Mouse (Mus musculus) thymus, adult 2 months (tissue): Measurements from ENCODE around the gene Gm20388. TPM values are rescaled to one million over a fixed set of nuclear protein-coding genes. Genes with fewer than 3 reads are reported as not detected.
A peak's percentile ranks its signal among the peaks of the same experiment; 100 is the strongest.

Experiments
- DNase-seq: peaks from one replicate; pipeline ENCODE4 v3.0.0; 2021
- H3K27ac ChIP-seq: fragments of 200-500 bp; 2 replicates; pipeline ENCODE4 v1.5.1; 2012; ENCODE audit warnings: low read length, control low read depth; ENCODE audit not compliant: control insufficient read depth, insufficient read depth
- H3K27me3 ChIP-seq: fragments of 200-500 bp; 2 replicates; pipeline ENCODE4 v1.6.1; 2012; ENCODE audit warnings: mild to moderate bottlenecking, low read length, moderate library complexity, mixed read lengths; ENCODE audit not compliant: control insufficient read depth, insufficient read depth
- H3K36me3 ChIP-seq: fragments of 200-500 bp; 2 replicates; pipeline ENCODE4 v1.6.1; 2012; ENCODE audit warnings: mild to moderate bottlenecking, low read length, moderate library complexity; ENCODE audit not compliant: control insufficient read depth, insufficient read depth
- H3K4me1 ChIP-seq: fragments of 200-500 bp; replicated peaks from 2 replicates; pipeline ENCODE4 v1.6.1; 2012; ENCODE audit warnings: low read length; ENCODE audit not compliant: control insufficient read depth, insufficient read depth
- H3K4me3 ChIP-seq: fragments of 200-500 bp; 2 replicates; pipeline ENCODE4 v1.5.1; 2012; ENCODE audit warnings: mild to moderate bottlenecking, low read length, control low read depth, moderate library complexity; ENCODE audit not compliant: control insufficient read depth, insufficient read depth
- CTCF ChIP-seq: fragments of 200-500 bp; IDR thresholded peaks from 2 replicates; pipeline ENCODE4 v1.5.1; 2012; ENCODE audit warnings: mild to moderate bottlenecking, control low read depth, low read length, moderate library complexity, borderline replicate concordance; ENCODE audit not compliant: control insufficient read depth, poor library complexity, insufficient read depth; ENCODE audit errors: extremely low read depth
- POLR2A ChIP-seq: fragments of 200-500 bp; IDR thresholded peaks from 2 replicates; pipeline ENCODE4 v1.6.1; 2012; ENCODE audit warnings: mild to moderate bottlenecking, low read length, control low read depth, moderate library complexity; ENCODE audit not compliant: control insufficient read depth, poor library complexity, insufficient read depth; ENCODE audit errors: extremely low read depth
- WGBS: fragments of 180-500 bp; shearing (Covaris S2); methylation state at CpG from one replicate; pipeline ENCODE4 v1.1.7; 2018; 5-methylcytosine and 5-hydroxymethylcytosine counted together
- polyA plus RNA-seq: library from polyadenylated mRNA; depleted of rRNA; stranded (reverse); fragments of >200 nt; gene quantifications from 2 replicates; pipeline ENCODE4 v1.2.3, GENCODE M21; 2012

Gm20388 gene
- polyA plus RNA-seq, 1 experiment, result 103 TPM

- no peaks in the 10 kb centered on the region for H3K4me1 ChIP-seq
- no peaks in the 10 kb centered on the region for H3K27me3 ChIP-seq
- no peak overlapping the region for H3K27ac ChIP-seq
- no peak overlapping the region for H3K4me3 ChIP-seq
- 70% methylated on average over 10 of the region's 10 CpGs for WGBS
- no peaks in the 10 kb centered on the region for H3K36me3 ChIP-seq
- no peak for DNase-seq
- TF ChIP-seq POLR2A (no peak), CTCF (no peak)
Observed at GRCm38 (mm10) chr8:121681457-121681856, 1770.8 kb downstream of the Gm20388 start.

GRCm38 (mm10) chr8:121683083-121683832 is 1772.6 kb downstream of the Gm20388 start:
- 84% methylated on average over 10 of the region's 10 CpGs for WGBS
- no peak overlapping the region for H3K4me3 ChIP-seq
- H3K27me3 ChIP-seq, result no peaks in the 10 kb centered on the region
- TF ChIP-seq POLR2A (no peak), CTCF (no peak)
- no peak for DNase-seq
- H3K27ac ChIP-seq, result no peak overlapping the region
- H3K4me1 ChIP-seq, result no peaks in the 10 kb centered on the region
- no peaks in the 10 kb centered on the region for H3K36me3 ChIP-seq

DNA sequence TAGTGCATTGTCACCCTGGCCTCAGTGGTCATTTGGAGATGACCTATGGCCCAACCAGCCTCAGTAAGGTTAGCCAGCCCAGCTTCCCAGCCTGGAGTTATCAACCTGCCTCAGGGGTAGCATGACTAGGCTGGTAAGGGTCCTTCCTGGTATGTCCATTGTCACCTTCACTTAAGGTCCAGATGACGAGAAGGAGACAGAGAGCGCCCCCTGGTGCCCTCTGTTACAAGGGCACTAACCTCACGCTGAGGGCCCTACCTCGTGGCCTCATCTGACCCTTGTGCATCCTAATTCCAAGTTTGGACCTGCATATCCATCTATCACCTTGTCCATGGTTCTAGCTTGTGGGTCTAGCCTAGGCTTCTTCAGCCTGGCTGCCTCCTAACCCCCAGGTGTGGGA is 1774.8 kb downstream of the Gm20388 start:
- no peak overlapping the region for H3K27ac ChIP-seq
- no peaks in the 10 kb centered on the region for H3K36me3 ChIP-seq
- H3K27me3 ChIP-seq, result no peaks in the 10 kb centered on the region
- DNase-seq, result peak; percentile 24
- H3K4me3 ChIP-seq, result no peak overlapping the region
- WGBS, result 13% methylated on average over 4 of the region's 4 CpGs
- H3K4me1 ChIP-seq, result no peaks in the 10 kb centered on the region
- TF ChIP-seq POLR2A (no peak), CTCF (0 out of 2 replicates have a peak, but pooled peaks have one; percentile 42)

GRCm38 (mm10) chr8:121687455-121688161 is 1777.0 kb downstream of the Gm20388 start:
- DNase-seq, result no peak
- no peaks in the 10 kb centered on the region for H3K4me1 ChIP-seq
- H3K4me3 ChIP-seq, result no peak overlapping the region
- no peaks in the 10 kb centered on the region for H3K36me3 ChIP-seq
- 62% methylated on average over 14 of the region's 14 CpGs for WGBS
- TF ChIP-seq CTCF (no peak), POLR2A (no peak)
- H3K27me3 ChIP-seq, result no peaks in the 10 kb centered on the region
- H3K27ac ChIP-seq, result no peak overlapping the region

- no peaks in the 10 kb centered on the region for H3K36me3 ChIP-seq
- no peaks in the 10 kb centered on the region; the same call in 1 of the 2 replicates for H3K4me1 ChIP-seq
- H3K4me3 ChIP-seq, result no peak overlapping the region
- no peak overlapping the region for H3K27ac ChIP-seq
- DNase-seq, result no peak
- TF ChIP-seq CTCF (no peak), POLR2A (no peak)
- 59% methylated on average over 5 of the region's 5 CpGs for WGBS
- no peaks in the 10 kb centered on the region for H3K27me3 ChIP-seq
Observed at GRCm38 (mm10) chr8:121688496-121688895, 1777.9 kb downstream of the Gm20388 start.

DNA sequence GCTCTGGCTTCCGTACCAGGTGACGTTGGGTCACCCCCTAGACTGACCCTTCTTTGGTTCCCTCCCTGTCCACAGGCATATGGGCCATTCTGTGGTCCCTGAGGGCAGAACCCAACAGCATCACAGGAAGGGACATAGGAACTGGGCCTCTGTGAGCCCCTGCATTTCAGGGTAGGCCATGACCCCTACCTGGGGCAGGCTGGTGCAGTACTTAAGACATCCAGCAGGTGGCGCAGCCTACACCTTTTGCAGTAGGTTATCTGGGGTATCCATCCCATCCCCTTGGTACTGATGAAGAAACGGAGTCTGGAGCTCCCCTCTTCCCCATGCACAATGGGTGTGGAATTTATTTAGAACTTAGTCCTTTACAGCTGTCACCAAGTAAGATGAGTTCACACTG is 1783.8 kb downstream of the Gm20388 start:
- 53% methylated on average over 4 of the region's 4 CpGs for WGBS
- Histone ChIP-seq H3K4me1 (no peaks in the 10 kb centered on the region; the same call in 1 of the 2 replicates), H3K36me3 (no peaks in the 10 kb centered on the region), H3K27ac (no peak overlapping the region), H3K27me3 (no peaks in the 10 kb centered on the region), H3K4me3 (no peak overlapping the region)
- peak; percentile 60 for DNase-seq
- TF ChIP-seq POLR2A (no peak), CTCF (peak; percentile 80; the same call in 1 of the 2 replicates)
